Mouse (Mus musculus) liver, embryonic 14.5 days (tissue): ENCODE measurements at regions not wholly inside any gene's neighbourhood (a gene's known extent, or its start where the extent isn't known, plus 50 kb on each side); places are given as distances from the start of the nearest gene placed in this dataset.

Experiments used
- CTCF ChIP-seq: IDR thresholded peaks from 2 replicates; pipeline ENCODE4 v1.5.1; 2016; ENCODE audit warnings: antibody characterized with exemption, low read depth, control low read depth
- EP300 ChIP-seq: IDR thresholded peaks from 2 replicates; pipeline ENCODE4 v1.6.1; 2016; ENCODE audit warnings: antibody characterized with exemption, low read depth

- TF ChIP-seq CTCF: no peak
- no peak for TF ChIP-seq EP300
These were observed 79.2 kb downstream of the Gp2 start for GRCm38 (mm10) chr7:119379935-119380334.
